Mouse (Mus musculus): ENCODE measurements around the gene Zfp800.

Gene Zfp800

GRCm38 (mm10) chr6:28218386-28218785 lies 179.4 kb downstream of the Zfp800 start:
- in situ Hi-C loops (cut with MboI, MseI): loop anchor here (25.0 kb wide), 1 partner anchor 556 kb away; no protein-coding TSS in a partner anchor

- in situ Hi-C loops (cut with MboI, MseI): loop anchor here (25.0 kb wide), 1 partner anchor 553 kb away; no protein-coding TSS in a partner anchor
These were observed 182.4 kb downstream of the Zfp800 start for GRCm38 (mm10) chr6:28215268-28215954.

GRCm38 (mm10) chr6:28214658-28215267 lies 183.0 kb downstream of the Zfp800 start:
- in situ Hi-C loops (cut with MboI, MseI): loop anchor here (25.0 kb wide), 1 partner anchor 552 kb away; no protein-coding TSS in a partner anchor

DNA sequence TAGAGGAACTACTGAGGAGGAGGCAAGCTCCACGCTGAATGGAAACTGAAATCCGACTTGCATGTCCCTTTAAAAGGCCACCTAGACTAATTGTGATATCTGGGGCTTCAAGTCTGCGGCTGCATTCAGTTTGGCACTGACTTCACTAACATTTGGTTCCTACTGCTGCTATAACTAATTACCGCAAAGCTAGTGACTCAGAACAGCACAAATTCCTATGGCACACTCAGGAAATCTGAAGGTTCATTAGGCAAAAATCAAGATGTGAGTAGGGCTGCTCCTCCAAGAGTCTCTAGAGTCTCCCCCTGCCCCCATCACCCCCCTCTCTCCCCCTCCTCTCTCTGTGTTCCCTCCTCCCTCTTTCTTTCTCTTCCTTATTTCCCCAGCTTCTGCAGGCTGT lies 194.4 kb downstream of the Zfp800 start:
- in situ Hi-C loops (cut with MboI, MseI): loop anchor here (25.0 kb wide), 1 partner anchor 541 kb away; no protein-coding TSS in a partner anchor

DNA sequence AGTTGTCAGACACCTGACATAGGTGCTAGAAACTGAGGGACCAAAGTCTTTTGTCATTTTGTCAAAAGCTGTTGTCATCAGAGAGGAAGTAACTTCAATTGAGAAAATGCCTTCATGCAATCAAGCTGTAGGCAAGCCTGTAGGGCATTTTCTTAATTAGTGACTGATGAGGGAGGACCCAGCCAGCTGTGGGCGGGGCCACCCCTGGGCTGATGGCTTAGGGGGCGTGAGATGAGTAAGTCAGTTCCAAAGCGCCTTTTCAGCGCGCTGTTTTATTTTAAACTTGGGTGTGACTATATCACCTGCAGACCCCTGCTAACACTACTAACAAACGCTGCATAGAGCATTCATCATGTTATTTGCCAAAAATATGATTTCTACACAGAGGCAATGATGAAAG lies 195.0 kb downstream of the Zfp800 start:
- in situ Hi-C loops (cut with MboI, MseI): loop anchor here (25.0 kb wide), 1 partner anchor 541 kb away; no protein-coding TSS in a partner anchor

DNA sequence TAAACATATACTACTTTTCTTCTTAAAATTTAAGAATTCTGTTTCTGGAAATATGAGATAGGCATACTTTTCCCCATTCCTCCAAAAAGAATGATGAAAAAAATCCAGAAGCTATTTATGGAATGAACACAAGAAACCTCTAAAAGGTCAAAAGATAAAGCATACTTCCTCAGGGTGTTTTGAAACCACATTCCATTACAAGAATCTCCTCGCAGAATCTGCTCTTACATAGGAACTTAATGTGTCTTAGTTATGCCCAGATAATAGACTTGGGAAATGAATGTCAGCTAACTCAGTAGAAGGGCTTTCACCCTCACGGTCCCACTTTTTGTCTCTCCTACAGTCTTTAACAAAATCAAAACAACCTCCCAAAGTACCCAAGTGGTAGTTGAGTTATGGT lies 203.9 kb downstream of the Zfp800 start:
- in situ Hi-C loops (cut with MboI, MseI): no loop called here

DNA sequence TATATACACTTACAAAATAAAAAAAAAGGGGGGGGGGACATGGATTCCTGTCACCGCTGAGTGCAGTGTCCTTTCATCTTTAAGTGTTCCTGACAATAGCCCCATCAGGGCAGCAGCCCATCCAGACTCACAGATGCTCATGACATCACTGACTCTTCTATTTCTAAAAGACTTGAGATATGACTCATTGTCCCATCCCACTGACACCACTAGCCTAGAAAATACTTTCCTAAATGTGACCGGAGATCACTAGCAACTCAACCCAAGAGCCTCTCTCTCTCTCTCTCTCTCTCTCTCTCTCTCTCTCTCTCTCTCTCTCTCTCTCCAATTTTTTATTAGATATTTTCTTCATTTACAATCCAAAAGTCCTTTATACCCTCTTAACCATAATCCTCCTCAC lies 205.9 kb downstream of the Zfp800 start:
- in situ Hi-C loops (cut with MboI, MseI): no loop called here
